Mouse (Mus musculus) embryonic facial prominence, embryonic 12.5 days (tissue): ENCODE data around the gene Ggta1. TPM values are rescaled to one million over a fixed set of nuclear protein-coding genes. Genes with fewer than 3 reads are reported as not detected.

Source experiments
- ATAC-seq: fragments of 200-750 bp; cut with Nextera tagmentation; 2 replicates; pipeline ENCODE4 v1.8.0; 2017; ENCODE audit not compliant: insufficient number of reproducible peaks, insufficient read depth, low FRiP score, low TSS enrichment
- H3K27ac ChIP-seq: fragments of 300-500 bp; sonication (generic); 2 replicates; pipeline ENCODE4 v1.5.1; 2016; ENCODE audit warnings: mild to moderate bottlenecking
- H3K27me3 ChIP-seq: fragments of 300-500 bp; sonication (generic); 2 replicates; pipeline ENCODE4 v1.6.1; 2016; ENCODE audit warnings: mild to moderate bottlenecking, moderate library complexity
- H3K36me3 ChIP-seq: fragments of 300-500 bp; sonication (generic); 2 replicates; pipeline ENCODE4 v1.6.1; 2016; ENCODE audit warnings: mild to moderate bottlenecking
- H3K4me1 ChIP-seq: fragments of 300-500 bp; sonication (generic); 2 replicates; pipeline ENCODE4 v1.6.1; 2016
- H3K4me2 ChIP-seq: fragments of 300-500 bp; sonication (generic); replicated peaks from 2 replicates; pipeline ENCODE4 v1.6.1; 2016; ENCODE audit warnings: mild to moderate bottlenecking, moderate library complexity
- H3K4me3 ChIP-seq: fragments of 300-500 bp; sonication (generic); 2 replicates; pipeline ENCODE4 v1.5.1; 2016; ENCODE audit warnings: mild to moderate bottlenecking
- H3K9ac ChIP-seq: fragments of 300-500 bp; sonication (generic); 2 replicates; pipeline ENCODE4 v1.6.1; 2016; ENCODE audit warnings: mild to moderate bottlenecking, moderate library complexity
- H3K9me3 ChIP-seq: fragments of 300-500 bp; sonication (generic); 2 replicates; pipeline ENCODE4 v1.6.1; 2016; ENCODE audit warnings: mild to moderate bottlenecking, moderate library complexity
- WGBS: fragments of 180-500 bp; shearing (Covaris S2); methylation state at CpG from one replicate; pipeline ENCODE4 v1.1.7; 2016; 5-methylcytosine and 5-hydroxymethylcytosine counted together
- polyA plus RNA-seq: library from polyadenylated mRNA; unstranded; fragments of >200 nt; fragmentation: Nextera tagmentation; extraction: Ambion mirVana; gene quantifications from 2 replicates; pipeline ENCODE4 v1.2.1, GENCODE M21; 2016

Gene Ggta1
- polyA plus RNA-seq, 1 experiment from 2014 or later, result 10.8 TPM

DNA sequence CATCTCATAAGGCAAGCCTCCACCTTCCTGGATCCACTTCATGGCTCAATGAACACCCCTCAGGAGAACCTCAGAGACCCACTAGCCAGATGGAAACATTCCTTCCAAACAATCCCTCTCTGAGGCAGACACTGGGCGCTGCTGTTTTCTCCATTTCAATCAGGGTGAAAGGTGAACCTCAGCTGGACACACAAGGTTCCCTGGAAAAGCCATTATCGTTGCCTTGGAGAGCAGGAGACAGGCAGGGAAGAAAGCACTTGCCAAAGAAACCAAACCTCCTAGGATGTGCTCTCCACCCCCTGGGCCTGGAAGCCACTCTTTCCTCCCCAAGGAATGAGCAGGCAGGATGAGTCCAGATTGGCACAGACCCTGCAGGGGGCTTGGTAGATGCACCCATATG, 35.5 kb downstream of the Ggta1 start:
- no peaks in the 10 kb centered on the region for H3K9me3 ChIP-seq
- H3K4me1 ChIP-seq, result peaks cover 10% of the 10 kb centered on the region
- H3K36me3 ChIP-seq, result no peaks in the 10 kb centered on the region
- no peaks in the 10 kb centered on the region for H3K27me3 ChIP-seq
- no peak for ATAC-seq
- H3K4me3 ChIP-seq, result no peak overlapping the region
- no peak overlapping the region for H3K9ac ChIP-seq
- no peak overlapping the region for H3K27ac ChIP-seq
- WGBS, result 36% methylated on average over 2 of the region's 2 CpGs
- no peak overlapping the region for H3K4me2 ChIP-seq

GRCm38 (mm10) chr2:35423711-35424339, 39.2 kb downstream of the Ggta1 start:
- no peak for ATAC-seq
- Histone ChIP-seq H3K9ac (no peak overlapping the region), H3K36me3 (no peaks in the 10 kb centered on the region), H3K27ac (no peak overlapping the region), H3K4me2 (no peak overlapping the region), H3K27me3 (no peaks in the 10 kb centered on the region), H3K4me1 (no peaks in the 10 kb centered on the region), H3K9me3 (peaks cover 4% of the 10 kb centered on the region; the same call in 1 of the 2 replicates), H3K4me3 (no peak overlapping the region)
- 95% methylated on average over 1 of the region's 1 CpGs for WGBS

DNA sequence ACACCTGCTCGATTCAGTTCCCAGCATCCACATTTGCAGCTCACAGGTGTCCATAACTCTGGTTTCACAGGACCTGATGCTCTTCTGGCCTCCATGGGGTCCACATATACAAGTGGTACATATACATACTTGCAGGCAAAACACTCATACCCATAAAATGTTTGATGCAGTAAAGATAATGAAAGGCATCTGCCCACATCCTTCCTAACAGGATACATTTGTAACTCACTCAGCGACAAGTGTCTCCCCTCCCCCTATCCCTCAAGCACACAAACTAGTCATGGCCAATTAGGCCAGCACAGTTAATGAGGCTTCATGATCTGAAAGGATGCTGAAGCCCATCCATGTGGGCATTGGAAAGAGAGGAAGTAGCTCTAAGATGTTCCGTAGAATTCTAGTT, 40.6 kb downstream of the Ggta1 start:
- no peaks in the 10 kb centered on the region for H3K27me3 ChIP-seq
- H3K4me3 ChIP-seq, result no peak overlapping the region
- no peaks in the 10 kb centered on the region for H3K4me1 ChIP-seq
- H3K9me3 ChIP-seq, result peaks cover 4% of the 10 kb centered on the region; the same call in 1 of the 2 replicates
- H3K4me2 ChIP-seq, result no peak overlapping the region
- H3K36me3 ChIP-seq, result no peaks in the 10 kb centered on the region
- H3K9ac ChIP-seq, result no peak overlapping the region
- 79% methylated on average over 3 of the region's 3 CpGs for WGBS
- no peak for ATAC-seq
- H3K27ac ChIP-seq, result no peak overlapping the region

GRCm38 (mm10) chr2:35420681-35421080, 42.4 kb downstream of the Ggta1 start:
- WGBS, result 86% methylated on average over 1 of the region's 1 CpGs
- Histone ChIP-seq H3K4me3 (no peak overlapping the region), H3K27ac (no peak overlapping the region), H3K27me3 (no peaks in the 10 kb centered on the region), H3K4me2 (no peak overlapping the region), H3K9me3 (peaks cover 4% of the 10 kb centered on the region; the same call in 1 of the 2 replicates), H3K36me3 (no peaks in the 10 kb centered on the region), H3K9ac (no peak overlapping the region), H3K4me1 (no peaks in the 10 kb centered on the region)
- ATAC-seq, result no peak

DNA sequence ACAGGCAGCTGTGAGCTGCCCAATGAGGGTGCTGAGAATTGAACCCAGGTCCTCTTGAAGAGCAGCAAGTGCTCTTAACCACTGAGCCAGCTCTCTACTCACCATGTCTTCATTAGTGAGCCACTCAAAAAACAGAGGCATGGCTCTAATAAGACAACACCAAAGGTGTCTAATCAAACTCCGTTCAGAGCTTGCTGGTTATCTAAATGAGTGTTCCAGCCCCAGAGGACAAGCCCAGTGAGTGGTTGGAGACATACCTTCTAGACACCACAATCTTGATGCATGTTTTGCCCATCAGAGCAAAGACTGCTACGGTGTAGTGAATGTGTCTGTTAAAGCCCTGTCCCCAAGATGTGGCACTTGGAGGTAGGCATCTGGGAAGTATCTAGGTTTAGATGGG, 43.4 kb downstream of the Ggta1 start:
- Histone ChIP-seq H3K4me1 (no peaks in the 10 kb centered on the region), H3K4me2 (no peak overlapping the region), H3K36me3 (no peaks in the 10 kb centered on the region), H3K4me3 (no peak overlapping the region), H3K9me3 (peaks cover 4% of the 10 kb centered on the region; the same call in 1 of the 2 replicates), H3K27me3 (no peaks in the 10 kb centered on the region), H3K27ac (no peak overlapping the region), H3K9ac (no peak overlapping the region)
- ATAC-seq, result no peak
- WGBS, result 92% methylated on average over 2 of the region's 2 CpGs

DNA sequence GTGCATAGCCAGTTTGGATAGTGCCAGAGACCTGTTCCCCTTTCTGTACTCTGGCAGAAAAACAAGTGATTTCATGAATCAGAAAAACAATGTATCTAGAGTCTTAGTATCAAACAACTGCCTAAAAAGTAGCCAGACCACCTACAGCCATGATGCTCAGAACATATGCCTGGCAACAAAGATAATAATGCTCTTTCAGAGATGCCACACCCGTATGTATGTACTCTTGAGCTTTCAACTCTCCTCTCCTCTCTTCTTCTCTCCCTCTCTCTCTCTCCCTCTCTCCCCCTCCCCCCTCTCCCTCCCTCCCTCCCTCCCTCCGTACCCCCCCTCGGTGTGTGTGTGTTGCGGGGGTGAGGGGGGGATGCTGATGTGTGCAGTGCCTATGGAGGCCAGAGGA, 43.8 kb downstream of the Ggta1 start:
- no peaks in the 10 kb centered on the region for H3K36me3 ChIP-seq
- H3K9me3 ChIP-seq, result peaks cover 4% of the 10 kb centered on the region; the same call in 1 of the 2 replicates
- H3K4me1 ChIP-seq, result no peaks in the 10 kb centered on the region
- H3K4me2 ChIP-seq, result no peak overlapping the region
- H3K9ac ChIP-seq, result no peak overlapping the region
- no peak overlapping the region for H3K27ac ChIP-seq
- no peaks in the 10 kb centered on the region for H3K27me3 ChIP-seq
- ATAC-seq, result no peak
- 95% methylated on average over 4 of the region's 4 CpGs for WGBS
- H3K4me3 ChIP-seq, result no peak overlapping the region

- Histone ChIP-seq H3K27ac (no peak overlapping the region), H3K4me1 (no peaks in the 10 kb centered on the region), H3K9ac (no peak overlapping the region), H3K4me3 (no peak overlapping the region), H3K36me3 (no peaks in the 10 kb centered on the region), H3K4me2 (no peak overlapping the region), H3K9me3 (peaks cover 4% of the 10 kb centered on the region; the same call in 1 of the 2 replicates), H3K27me3 (no peaks in the 10 kb centered on the region)
- ATAC-seq, result no peak
- 82% methylated on average over 1 of the region's 1 CpGs for WGBS
Measured at GRCm38 (mm10) chr2:35417231-35417630, 45.8 kb downstream of the Ggta1 start.

DNA sequence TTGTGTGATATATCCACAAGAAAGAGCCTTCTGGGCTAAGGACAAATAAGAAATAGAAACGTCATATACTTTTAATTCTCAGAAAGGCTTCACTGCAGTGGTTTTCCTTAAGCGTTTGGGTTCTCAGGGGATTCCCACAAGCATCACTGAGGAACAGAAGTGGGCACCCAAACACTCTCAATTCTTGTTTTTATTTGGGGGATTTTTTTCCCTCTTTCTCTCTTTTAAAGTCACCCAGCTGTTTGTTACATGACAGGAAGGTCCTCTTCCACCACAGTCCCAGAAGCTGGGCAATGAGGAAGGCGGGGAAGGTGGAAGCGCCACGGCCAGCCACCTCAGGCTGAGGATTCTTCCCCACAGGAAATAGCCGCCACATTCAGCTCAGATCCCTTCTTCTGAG, 46.6 kb downstream of the Ggta1 start:
- WGBS, result 76% methylated on average over 6 of the region's 6 CpGs
- H3K4me2 ChIP-seq, result no peak overlapping the region

DNA sequence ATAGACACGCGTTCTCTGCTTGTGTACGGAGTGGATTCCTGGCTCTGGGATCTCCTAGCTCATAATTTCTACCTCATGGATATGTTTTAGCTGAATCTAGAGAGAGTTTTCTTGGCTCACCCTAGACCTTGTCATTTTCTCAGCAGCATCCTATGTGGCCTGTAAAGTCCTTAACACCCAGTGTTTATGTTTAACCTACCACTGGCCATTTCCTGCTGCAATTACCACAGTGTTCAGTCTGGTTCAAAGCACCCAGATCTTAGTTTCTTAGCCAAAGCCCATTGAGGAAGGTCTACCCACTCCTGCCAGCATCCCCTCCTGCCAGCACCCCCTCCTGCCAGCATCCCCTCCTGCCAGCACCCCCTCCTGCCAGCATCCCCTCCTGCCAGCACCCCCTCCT, 50.2 kb downstream of the Ggta1 start:
- Histone ChIP-seq H3K27ac (no peak overlapping the region), H3K9me3 (no peaks in the 10 kb centered on the region), H3K36me3 (0 out of 2 replicates have a peak, but pooled peaks cover 2% of the 10 kb centered on the region), H3K4me2 (no peak overlapping the region), H3K4me1 (no peaks in the 10 kb centered on the region), H3K27me3 (no peaks in the 10 kb centered on the region), H3K4me3 (no peak overlapping the region), H3K9ac (no peak overlapping the region)
- ATAC-seq, result no peak
- 91% methylated on average over 3 of the region's 3 CpGs for WGBS

More for the DNA sequence above, 46.6 kb downstream of the Ggta1 start:
- Histone ChIP-seq H3K27me3 (no peaks in the 10 kb centered on the region), H3K9me3 (peaks cover 4% of the 10 kb centered on the region; the same call in 1 of the 2 replicates), H3K27ac (no peak overlapping the region), H3K4me3 (no peak overlapping the region), H3K4me1 (no peaks in the 10 kb centered on the region), H3K36me3 (no peaks in the 10 kb centered on the region), H3K9ac (no peak overlapping the region)
- no peak for ATAC-seq

- 69% methylated on average over 2 of the region's 2 CpGs for WGBS
- ATAC-seq, result no peak
- Histone ChIP-seq H3K4me3 (no peak overlapping the region), H3K4me2 (no peak overlapping the region), H3K27me3 (no peaks in the 10 kb centered on the region), H3K9ac (no peak overlapping the region), H3K4me1 (no peaks in the 10 kb centered on the region), H3K36me3 (0 out of 2 replicates have a peak, but pooled peaks cover 2% of the 10 kb centered on the region), H3K9me3 (no peaks in the 10 kb centered on the region), H3K27ac (no peak overlapping the region)
Measured at GRCm38 (mm10) chr2:35412246-35412645, 50.8 kb downstream of the Ggta1 start.

- H3K9ac ChIP-seq, result no peak overlapping the region
- no peaks in the 10 kb centered on the region for H3K9me3 ChIP-seq
- WGBS, result 73% methylated on average over 10 of the region's 10 CpGs
- no peak overlapping the region for H3K4me3 ChIP-seq
- no peak for ATAC-seq
- no peaks in the 10 kb centered on the region for H3K27me3 ChIP-seq
- no peak overlapping the region for H3K27ac ChIP-seq
- H3K4me2 ChIP-seq, result no peak overlapping the region
- no peaks in the 10 kb centered on the region for H3K4me1 ChIP-seq
- 0 out of 2 replicates have a peak, but pooled peaks cover 2% of the 10 kb centered on the region for H3K36me3 ChIP-seq
Measured at GRCm38 (mm10) chr2:35411640-35412190, 51.3 kb downstream of the Ggta1 start.

DNA sequence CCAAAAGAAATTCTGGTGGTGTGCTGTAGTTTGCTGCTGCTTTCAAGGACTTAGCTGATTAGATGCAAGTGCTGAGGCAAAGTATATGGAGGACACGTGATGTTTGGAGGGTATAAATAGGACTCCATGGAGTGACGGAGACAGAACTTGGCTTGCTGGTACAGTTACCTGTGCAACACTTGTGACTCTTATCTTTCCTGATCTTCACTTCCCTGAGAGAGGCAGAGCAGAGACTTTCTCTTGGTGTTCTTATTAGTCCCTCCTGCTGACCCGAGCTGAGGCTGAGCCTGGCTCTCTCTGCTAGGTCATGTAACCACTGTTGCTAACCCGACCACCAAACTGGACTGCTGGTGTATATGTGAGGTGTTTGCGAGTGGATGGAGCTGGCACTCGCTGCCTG, 53.6 kb downstream of the Ggta1 start:
- Histone ChIP-seq H3K36me3 (0 out of 2 replicates have a peak, but pooled peaks cover 2% of the 10 kb centered on the region), H3K9ac (no peak overlapping the region), H3K9me3 (no peaks in the 10 kb centered on the region), H3K27ac (no peak overlapping the region), H3K4me1 (no peaks in the 10 kb centered on the region), H3K27me3 (no peaks in the 10 kb centered on the region), H3K4me3 (no peak overlapping the region), H3K4me2 (no peak overlapping the region)
- ATAC-seq, result no peak
- 87% methylated on average over 6 of the region's 6 CpGs for WGBS
